Mouse (Mus musculus) ZHBTc4 (cell line): ENCODE data around the gene Ghdc.

Source experiments
- DNase-seq: peaks from one replicate; pipeline ENCODE4 v3.0.0-alpha.2; 2011; ENCODE audit warnings: low read depth, low spot score

Ghdc gene

DNA sequence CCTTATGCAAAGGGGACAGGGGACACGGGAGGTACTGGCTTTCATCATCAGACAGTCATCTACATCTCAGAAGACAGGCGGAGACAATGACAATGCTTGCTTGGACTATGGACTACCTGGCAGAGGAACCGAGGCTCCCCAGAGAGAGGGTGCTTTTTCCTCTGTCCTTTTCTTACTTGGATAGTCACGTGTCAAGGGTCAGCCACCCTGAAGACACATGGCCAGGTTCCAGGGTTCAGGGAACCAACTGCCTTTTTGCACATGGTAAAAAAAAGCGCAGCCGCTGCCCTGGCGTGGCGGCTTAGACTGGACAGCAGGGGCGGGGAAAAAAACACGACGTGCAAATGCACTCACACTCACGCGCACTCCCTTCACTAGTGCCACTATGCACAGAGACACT is 11.8 kb upstream of the Ghdc start:
- DNase-seq: no peak

DNA sequence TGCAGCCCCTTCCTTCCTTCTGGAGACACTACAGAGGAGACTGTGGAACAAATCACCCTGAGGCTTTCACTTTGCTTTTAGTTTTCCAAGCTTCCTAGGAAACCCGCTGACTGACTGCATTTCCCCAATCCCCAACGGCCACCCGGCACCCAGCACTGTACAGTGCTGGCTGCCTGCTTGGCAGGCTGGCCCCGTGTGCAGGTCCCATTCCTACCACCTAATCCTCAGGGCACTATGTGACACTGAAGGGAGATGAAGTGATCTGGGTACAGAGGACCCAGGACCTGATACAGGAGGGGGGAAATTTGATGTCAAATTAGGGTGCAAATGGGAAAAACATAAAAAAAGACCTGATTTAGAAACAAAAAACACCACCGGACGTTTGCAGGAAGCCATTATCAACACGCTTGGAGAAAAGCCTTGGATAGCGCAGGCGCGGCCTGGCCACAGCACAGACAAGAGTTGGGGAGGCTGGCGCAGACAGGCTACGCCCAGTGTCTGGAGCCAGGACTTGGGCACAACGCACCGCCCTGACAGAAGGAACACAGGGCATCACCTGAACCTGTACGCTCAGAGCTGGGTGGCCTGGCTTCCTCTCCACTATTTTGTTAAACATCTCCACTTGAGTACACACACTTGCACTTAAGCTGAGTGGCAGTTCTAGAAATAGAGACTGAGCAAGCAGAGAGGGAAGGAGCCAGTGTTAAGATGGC is 11.2 kb upstream of the Ghdc start:
- peak; percentile 82 for DNase-seq

DNA sequence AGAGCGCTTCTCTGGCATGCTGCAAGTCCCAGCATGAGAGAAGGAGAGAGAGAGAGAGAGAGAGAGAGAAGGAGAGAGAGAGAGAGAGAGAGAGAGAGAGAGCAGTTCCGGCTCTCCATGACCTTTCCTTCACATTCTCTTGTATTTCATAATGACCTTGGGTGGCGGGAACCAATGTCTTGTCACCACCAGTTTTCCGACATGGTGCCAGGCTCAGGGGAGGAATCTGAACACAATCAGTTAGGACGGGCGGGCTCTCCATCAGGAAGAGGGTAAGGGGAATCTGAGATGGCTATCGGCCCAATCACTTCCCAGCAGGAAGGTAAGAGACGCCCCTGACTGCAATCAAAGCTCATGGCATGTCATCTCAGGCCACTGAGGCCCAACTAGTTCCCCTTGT is 9.5 kb upstream of the Ghdc start:
- DNase-seq: no peak

DNA sequence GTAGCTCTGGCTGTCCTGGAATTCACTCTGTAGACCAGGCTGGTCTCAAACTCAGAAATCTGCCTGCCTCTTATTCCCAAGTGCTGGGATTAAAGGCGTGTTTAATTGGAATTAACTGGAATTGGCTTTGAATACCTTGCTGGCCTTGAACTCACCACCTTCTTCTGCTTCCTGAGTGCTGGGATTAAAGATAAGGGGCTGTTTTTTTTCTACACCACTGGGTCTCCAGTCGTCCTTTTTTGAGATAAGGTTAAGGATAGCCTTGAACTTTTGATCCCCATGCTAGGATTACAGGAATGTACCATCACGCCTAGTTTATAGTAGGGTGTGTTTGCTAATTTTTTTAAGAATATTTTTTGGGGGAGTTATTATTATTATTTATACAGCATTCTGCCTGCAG is 7.3 kb upstream of the Ghdc start:
- no peak for DNase-seq

DNA sequence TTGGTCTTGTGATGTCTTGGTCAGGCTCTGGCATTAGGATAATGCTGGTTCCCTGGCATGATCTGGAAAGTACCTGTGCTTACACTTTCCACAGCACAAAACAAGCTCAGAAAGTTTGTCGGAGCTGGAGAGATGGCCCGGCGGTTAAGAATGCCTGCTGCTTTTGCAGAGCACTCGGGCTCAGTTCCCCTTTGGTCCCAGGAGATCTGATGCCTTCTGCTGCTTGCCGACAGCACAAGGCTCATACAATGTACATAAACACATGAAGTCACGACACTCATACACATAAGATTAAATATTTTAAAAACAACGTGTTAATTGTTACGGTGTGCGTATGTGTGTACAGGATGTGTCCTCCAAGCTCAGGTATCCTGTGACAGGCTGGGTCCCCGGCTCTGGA is 5.2 kb upstream of the Ghdc start:
- DNase-seq: no peak

DNA sequence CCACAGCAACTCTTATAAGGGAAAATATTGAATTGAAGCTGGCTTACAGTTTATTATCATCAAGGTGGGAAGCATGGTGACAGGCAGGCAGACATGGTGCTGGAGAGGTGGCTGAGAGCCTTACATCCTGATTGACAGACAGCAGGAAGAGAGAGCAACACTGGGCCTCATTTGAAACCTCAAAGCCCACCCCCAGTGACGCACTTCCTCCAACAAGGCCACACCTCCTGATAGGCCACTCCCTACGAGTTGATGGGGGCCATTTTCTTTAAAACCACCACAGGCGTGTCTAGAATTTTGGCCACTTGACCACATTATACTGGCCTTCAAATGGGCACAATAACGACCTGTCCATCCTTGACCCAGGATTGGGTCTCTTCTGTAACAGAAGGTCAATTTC is 3.5 kb upstream of the Ghdc start:
- peak; percentile 80 for DNase-seq

DNA sequence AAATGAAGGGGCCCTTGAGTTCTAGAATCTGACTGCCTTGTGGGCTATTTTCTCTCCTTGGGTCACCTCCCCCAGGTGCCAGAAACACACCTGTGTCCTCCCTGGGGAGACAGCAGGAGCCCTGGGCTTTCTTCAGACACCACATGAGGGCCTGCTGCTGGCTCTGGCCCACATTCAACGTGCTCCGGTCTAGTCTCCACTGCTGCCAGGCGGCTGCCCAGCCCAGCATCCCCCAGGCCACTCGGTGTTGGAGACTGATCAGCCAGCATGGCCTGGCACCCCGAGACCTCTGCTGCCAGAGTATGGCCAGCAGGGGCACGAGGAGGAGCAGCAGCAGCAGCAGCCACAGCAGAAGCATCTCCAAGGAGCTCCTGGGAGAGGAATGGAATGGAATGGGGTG is 777 bp downstream of the Ghdc start:
- DNase-seq: no peak

DNA sequence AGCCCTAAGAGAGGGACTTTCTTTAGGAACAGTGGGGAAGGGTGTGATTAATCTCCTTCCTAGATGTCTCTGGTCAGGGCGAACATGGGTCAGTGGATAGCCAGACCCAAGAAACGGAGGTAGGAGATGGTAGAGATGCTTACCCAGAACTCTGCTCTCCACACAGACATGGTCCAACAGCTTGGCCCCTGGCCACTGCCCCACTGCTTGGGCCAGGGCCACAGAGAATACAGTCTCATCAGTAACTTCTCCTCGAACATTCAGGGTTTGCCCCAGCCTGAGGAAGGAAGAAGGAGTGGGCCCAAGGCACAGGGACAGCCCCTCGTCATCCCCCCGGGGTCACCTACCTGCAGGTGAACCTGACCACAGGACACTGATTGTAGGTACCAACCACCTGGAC is 2.9 kb downstream of the Ghdc start:
- no peak for DNase-seq

DNA sequence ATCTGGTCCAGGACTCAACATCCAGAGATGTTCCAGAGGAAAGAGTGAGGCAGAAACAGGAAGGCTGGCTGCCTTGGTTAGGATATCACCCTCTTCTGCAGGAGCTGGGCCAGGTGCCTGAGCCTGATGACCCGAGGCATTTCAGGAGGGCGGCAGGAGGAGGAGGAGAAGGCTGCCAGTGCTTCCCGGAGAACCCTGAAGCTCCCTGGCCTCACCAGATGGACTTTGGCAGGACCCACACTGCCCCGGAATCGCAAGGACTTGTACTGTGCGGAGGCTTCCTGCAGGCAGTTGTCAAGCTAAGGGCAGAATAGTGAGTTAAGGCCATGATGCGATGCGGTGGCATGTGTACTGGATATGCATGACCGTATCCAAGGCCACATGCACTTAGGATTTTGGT is 4.0 kb downstream of the Ghdc start:
- no peak for DNase-seq

DNA sequence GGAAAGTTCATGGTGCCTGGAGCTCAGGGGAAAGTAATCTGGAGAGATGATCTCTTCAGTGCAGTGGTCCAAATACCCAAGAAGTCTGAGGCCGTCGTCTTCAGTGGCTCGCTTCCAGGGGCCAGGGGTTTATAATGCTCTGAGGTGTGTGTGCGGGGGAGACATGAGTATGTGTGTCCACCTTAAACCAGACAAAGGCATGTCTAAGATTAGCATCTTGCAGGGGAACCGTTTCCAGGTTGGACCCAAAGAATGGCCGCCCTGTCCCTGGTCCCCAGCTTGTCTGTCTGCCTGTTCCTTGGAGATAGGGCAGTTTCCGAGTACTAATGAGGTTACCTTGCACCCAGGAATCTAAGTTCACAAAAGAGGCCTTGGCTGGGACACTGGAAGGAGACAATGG is 7.9 kb downstream of the Ghdc start, which contains the start of gene Hcrt:
Gene Hcrt, minus strand, starts transcription at position 101 of the 400 bp plus-strand sequence.
- DNase-seq: no peak

DNA sequence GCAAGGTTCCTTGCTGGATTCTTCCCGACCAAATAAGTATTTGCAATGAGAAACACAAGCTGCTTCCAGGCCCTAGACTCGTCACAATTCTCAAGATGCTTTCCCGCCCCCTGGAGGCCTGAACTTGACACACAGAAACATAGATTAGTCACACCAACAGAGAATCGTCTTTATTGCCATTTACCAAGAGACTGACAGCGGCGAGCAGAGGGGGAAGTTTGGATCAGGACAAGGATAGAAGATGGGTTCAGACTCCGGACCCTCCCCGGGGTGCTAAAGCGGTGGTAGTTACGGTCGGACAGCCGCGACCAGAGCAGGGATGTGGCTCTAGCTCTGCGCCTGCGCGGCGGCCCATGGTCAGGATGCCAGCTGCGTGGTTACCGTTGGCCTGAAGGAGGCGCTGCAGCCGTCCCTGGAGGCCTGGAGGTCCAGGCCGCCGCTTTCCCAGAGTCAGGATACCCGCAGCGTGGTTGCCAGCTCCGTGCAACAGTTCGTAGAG is 9.2 kb downstream of the Ghdc start:
- peak; percentile 95 for DNase-seq

DNA sequence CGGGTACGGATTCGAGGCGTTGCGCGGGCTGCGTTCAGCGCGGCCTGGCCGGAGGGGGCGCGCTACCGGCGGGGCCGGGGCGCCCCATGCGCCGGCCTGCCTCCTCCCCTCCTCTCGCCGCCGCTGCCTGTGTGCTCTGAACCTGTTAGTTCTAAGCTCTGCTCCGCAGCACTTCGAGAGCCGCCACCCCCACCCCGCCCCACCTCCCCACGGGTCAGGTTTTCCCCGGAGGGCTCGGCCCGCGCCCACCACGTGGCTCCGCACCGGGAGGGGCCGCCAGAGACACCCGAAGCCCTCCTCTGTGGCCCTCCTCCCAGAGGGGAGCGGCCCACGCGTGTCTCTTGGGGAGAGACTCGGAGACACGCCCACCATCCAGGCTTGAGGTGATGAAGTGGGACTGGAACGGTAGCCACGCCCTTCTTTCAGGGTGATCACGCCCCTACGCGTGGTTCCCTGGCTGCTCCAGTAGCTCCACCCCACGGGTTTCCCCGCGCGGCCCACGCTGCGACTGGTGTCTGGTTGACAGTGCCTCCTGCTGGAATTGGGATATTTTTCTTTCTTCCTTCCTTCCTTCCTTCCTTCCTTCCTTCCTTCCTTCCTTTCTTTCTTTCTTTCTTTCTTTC is 11.0 kb downstream of the Ghdc start, which contains the start of gene Kcnh4:
Gene Kcnh4, minus strand, starts transcription at position 332 of the 623 bp plus-strand sequence.
- DNase-seq: peak; percentile 88

DNA sequence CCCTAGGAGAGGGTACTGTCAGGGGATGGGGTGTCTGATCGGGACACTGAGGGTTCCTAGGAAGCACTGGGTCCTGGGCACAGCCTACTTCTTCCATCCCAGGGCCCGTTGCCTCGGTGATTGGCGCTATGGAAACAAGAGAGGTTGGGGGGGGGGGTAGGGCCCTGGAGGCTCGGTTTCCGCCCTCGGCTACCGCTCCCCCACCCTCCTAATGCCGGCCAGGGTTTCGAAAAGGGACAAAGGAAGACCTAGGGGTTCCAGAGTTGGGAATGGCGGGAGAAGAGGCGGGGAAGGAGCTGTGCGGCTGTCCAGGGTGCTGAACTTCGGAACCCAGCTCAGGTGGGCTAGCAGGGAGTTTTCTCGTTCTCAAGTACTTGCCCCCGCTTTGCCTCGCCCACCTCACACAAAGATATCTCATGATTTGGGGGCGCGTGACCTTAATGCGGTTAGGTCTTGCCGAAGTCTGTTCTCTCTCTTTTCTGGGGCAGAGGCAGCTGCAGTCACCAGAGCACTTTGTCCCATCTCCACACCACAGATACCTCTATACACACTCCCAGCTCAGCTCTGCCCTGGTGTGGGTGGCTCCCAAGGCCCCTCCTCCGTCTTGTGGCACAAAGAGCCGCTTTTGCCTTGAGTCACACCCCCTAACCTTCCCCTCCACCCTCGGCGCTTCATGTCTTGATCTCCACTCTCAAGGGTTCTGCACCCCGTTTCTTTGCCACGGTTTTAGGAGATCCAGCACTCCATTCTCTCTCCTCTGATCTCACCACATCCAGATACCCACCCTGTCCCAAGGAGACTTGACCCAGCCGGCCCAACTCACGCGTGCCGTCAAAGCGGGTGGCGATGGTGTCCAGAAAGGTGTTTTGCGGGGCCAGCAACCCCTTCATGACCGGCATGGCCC is 11.8 kb downstream of the Ghdc start:
- DNase-seq: peak; percentile 78

DNA sequence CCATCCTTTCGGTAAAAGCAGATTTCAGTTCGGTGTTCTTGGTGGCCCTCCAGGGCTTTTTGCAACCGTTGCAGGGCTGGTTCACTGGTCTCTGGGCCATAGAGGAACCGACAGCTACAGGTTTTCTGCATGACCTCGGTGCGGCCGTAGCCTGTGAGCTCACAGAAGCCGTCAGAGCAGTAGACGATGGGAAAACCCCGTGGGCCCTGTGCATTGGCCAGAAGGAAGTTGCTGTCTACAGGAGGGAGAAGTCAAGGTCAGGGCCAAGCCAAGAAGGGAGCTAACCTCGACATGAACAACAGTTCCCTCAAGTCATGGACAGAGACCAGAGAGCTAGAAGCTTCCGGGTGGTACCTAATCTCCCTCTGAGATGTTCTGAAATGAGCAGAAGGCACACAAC is 13.2 kb downstream of the Ghdc start:
- DNase-seq: no peak

DNA sequence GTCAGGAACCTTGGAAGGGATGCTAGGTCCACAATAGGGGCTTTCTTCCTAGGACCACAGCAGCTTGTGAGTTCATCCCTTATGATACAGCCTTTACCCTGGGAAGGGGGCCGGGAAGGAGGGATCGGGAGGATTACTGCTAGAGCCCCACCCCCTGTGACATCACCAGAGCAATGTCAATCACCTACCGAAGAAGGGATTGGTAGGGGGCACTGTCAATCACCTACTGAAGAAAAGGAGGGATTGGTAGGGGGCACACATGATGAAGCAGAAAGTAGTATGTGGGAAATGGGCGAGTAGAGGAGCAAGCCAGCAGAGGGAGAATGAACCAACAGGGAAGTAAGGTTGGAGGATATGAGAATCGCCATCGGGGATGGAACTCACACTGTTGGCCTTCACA is 14.3 kb downstream of the Ghdc start:
- no peak for DNase-seq

DNA sequence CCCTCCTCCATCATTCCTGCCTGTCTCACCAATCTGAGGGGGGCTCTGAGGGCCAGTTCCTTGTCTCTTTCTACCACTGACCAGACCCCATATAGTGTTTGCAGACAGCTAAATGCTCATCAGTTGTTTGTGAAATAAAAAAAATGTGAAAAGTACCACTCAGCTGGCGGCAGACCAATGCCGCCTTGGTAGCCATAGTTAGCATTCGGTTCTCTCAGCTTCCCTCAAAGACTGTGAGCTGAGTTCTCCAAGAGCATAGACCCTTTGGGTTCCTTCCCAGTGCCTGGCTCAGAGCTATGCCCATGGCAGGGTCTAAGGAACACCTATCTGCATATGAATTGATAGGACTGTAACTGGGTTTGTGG is 16.1 kb downstream of the Ghdc start:
- no peak for DNase-seq

DNA sequence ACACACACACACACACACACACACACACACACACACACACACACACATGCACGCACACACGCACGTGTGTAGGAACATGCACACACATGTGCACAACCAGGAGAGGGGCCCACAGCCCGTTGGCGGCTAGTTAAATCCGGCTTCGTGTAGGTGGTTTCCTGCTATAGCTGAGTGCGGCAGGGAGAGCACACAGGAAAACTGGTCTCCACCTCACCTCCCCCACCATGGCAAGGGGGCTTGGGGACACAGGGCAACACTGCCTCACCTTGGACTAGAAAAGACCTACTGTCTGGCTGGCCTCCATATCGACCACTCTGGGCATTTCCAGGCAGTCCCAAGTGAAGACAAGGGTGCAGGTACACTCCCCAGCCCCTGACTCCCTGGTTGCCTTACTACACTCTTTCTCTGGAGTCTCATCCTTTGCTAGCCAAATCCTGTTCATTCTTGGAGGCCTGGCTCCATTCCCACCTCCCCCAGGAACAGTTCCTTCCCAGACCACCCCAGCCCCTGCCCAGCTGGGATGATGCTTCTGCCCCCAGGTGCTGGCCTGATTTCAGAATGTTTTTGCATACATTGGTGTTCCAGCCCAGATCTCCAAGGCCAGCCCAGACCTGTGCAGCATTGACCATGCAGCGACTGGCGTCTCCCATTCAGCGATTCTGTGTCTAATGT is 16.6 kb downstream of the Ghdc start:
- DNase-seq: no peak

DNA sequence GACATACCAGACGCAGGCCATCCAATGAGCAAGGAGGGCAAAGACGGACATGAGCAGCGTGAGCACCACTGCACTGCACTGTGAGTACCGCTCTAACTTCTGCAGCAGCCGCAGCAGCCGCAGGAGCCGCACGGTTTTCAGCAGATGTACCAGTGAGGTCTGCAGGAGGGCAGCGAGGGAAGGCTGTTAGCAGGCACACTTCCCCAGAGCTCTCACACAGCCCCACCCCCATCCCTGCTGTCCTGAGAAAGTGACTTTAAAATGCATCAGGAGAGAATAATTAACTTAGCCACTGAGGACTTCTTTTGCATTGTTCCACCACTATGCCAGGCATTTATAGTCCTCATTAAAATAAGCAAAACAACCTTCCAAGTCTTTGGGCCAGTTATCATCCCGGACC is 18.5 kb downstream of the Ghdc start:
- DNase-seq: no peak

DNA sequence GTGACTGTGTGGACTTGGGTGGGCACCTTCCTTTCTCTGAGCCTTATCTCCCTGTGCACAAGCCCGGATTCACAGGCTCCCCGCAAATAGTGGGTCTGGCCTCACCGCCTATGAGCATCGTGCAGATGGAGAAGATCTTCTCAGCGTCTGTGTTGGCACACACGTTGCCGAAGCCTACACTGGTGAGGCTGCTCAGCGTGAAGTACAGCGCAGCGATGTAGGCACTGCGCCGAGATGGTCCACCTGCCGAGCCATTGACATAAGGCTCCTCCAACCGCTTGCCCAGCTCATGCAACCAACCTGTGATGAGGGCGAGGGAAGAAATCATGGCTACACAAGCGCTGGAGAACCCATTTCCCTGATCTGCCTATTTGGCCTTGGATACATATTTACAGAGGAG is 20.6 kb downstream of the Ghdc start:
- DNase-seq: no peak

DNA sequence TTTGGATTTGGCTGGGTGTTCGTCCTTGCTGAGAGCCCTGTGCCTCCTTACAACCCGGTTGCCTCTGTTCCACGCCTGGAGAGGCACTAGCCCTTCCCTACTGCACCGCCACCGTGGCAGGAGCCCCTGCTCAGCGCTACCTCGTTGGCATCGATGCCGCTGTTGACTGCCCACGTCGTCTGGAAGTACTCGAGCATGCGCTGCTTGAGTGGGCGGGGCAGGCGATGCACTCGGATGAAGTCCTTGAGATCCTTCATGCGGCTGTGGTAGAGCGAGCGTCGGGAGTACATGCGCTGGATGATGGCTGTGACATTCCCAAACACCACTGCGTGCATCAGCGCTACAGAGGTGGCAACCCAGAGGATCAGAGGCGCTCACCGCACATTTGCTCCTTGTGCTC is 21.3 kb downstream of the Ghdc start:
- DNase-seq: peak; percentile 67

DNA sequence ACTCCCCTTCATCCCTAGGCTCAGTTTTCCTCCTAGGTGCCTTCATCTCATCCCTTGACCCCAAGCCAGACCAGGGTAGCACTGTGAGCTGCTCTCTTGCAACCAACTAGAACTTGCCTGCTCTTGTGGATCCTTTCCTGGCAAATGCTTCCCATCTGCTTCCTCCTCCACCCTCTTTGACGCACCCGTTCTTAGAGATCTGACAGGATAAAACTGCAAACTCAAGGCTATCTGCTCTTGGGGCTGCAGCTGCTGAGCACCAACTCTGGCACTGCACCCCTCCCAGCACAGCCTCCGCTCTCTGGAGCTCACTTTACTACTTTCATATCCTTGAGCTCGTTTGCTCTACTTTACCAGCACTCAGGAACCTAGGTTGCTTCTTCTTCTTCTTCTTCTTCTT is 22.1 kb downstream of the Ghdc start:
- DNase-seq: no peak

DNA sequence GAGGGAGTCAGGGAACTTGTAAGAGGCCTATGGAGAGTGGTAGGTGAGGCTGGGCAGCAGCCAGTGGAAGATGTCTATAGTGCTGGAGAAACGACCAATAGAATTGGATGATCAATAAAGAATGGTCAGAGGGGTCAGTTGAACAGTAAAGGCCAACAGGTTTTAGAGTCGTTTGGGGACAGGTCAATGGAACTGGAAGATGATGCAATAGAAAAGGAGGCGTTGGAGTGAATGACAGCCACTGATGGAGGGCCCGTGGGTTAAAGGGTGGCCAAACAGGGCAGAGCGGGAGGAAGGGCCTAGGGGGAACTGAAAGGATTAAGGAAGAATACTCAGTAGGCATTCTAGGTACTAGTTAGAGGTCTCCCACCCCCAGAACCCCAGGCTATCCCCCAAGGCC is 23.6 kb downstream of the Ghdc start:
- no peak for DNase-seq
